8 mouse cellular contexts compared by ENCODE assay signal in genomic region chr11:60115024-60115538, GRCm38 (mm10). TPM values are rescaled to one million over a fixed set of nuclear protein-coding genes. Genes with fewer than 3 reads are reported as not detected.
DNase-seq lines count a peak whose midpoint lies in the region; ATAC-seq and TF ChIP-seq lines count a peak whose summit lies in the region.

No protein-coding gene starts in this region.

- peak; percentile 88 for ATAC-seq in CD4-positive, CD25-positive, alpha-beta regulatory T cell, adult 4 months
- peak; percentile 94 for ATAC-seq in erythroid progenitor cell, adult 5-6 weeks (replicated peaks; ENCODE audit: low FRiP score, poor library complexity, severe bottlenecking)
- ATAC-seq in heart, embryonic 12.5 days (ENCODE audit: insufficient number of reproducible peaks, low FRiP score) = peak; percentile 96
- peak; percentile 93 for ATAC-seq in kidney, postnatal 0 days (replicated peaks; ENCODE audit: low FRiP score, low read depth)
- ATAC-seq in liver, embryonic 13.5 days (ENCODE audit: low read depth) = peak; percentile 94
- ATAC-seq in stomach, embryonic 14.5 days (ENCODE audit: insufficient number of reproducible peaks, insufficient read depth, low FRiP score, low read depth) = peak; percentile 91

- no peaks in the 10 kb centered on the region for H3K9me3 ChIP-seq in heart, embryonic 12.5 days (replicated peaks)
- no peaks in the 10 kb centered on the region for H3K9me3 ChIP-seq in kidney, postnatal 0 days (replicated peaks; ENCODE audit: low read length)
- H3K9me3 ChIP-seq in liver, embryonic 13.5 days (replicated peaks) = no peaks in the 10 kb centered on the region
- H3K9me3 ChIP-seq in stomach, embryonic 14.5 days (ENCODE audit: control insufficient read depth, low read depth, low read length) = no peaks in the 10 kb centered on the region

- WGBS in heart, embryonic 12.5 days = under 1% methylated on average over 38 of the region's 43 CpGs
- WGBS in kidney, postnatal 0 days = under 1% methylated on average over 29 of the region's 43 CpGs
- WGBS in liver, embryonic 13.5 days (ENCODE audit: insufficient replicate concordance) = 0% methylated on average over 37 of the region's 43 CpGs
- under 1% methylated on average over 42 of the region's 43 CpGs for WGBS in stomach, embryonic 14.5 days

- H3K27ac ChIP-seq in brown adipose tissue, adult 24 weeks (replicated peaks; ENCODE audit: low read depth, low read length) = peak overlapping the region; percentile 94
- peak overlapping the region; percentile 98 for H3K27ac ChIP-seq in heart, embryonic 12.5 days (ENCODE audit: poor library complexity, severe bottlenecking)
- peak overlapping the region; percentile 95 for H3K27ac ChIP-seq in kidney, postnatal 0 days
- H3K27ac ChIP-seq in liver, embryonic 13.5 days = peak overlapping the region; percentile 93
- H3K27ac ChIP-seq in stomach, embryonic 14.5 days (ENCODE audit: low read length) = peak overlapping the region; percentile 98

- H3K4me2 ChIP-seq in heart, embryonic 12.5 days = peak overlapping the region; percentile 90
- peak overlapping the region; percentile 76 for H3K4me2 ChIP-seq in kidney, postnatal 0 days (ENCODE audit: low read length)
- H3K4me2 ChIP-seq in liver, embryonic 13.5 days = peak overlapping the region; percentile 94
- peak overlapping the region; percentile 78 for H3K4me2 ChIP-seq in stomach, embryonic 14.5 days (replicated peaks; ENCODE audit: low read depth, low read length)

- H3K36me3 ChIP-seq in heart, embryonic 12.5 days = no peaks in the 10 kb centered on the region
- H3K36me3 ChIP-seq in kidney, postnatal 0 days (ENCODE audit: insufficient read depth, low read length) = no peaks in the 10 kb centered on the region
- H3K36me3 ChIP-seq in liver, embryonic 13.5 days = no peaks in the 10 kb centered on the region
- no peaks in the 10 kb centered on the region for H3K36me3 ChIP-seq in stomach, embryonic 14.5 days (ENCODE audit: control insufficient read depth, insufficient read depth, low read length)

- H3K4me3 ChIP-seq in brown adipose tissue, adult 24 weeks (ENCODE audit: insufficient read depth, low read depth, low read length) = peak overlapping the region; percentile 74
- H3K4me3 ChIP-seq in heart, embryonic 12.5 days = peak overlapping the region; percentile 58
- H3K4me3 ChIP-seq in kidney, postnatal 0 days (replicated peaks; ENCODE audit: low read depth, low read length) = peak overlapping the region; percentile 41
- H3K4me3 ChIP-seq in liver, embryonic 13.5 days (replicated peaks) = peak overlapping the region; percentile 67
- peak overlapping the region; percentile 40 for H3K4me3 ChIP-seq in stomach, embryonic 14.5 days (ENCODE audit: low read depth, low read length)

- no peaks in the 10 kb centered on the region for H3K27me3 ChIP-seq in heart, embryonic 12.5 days (replicated peaks)
- no peaks in the 10 kb centered on the region for H3K27me3 ChIP-seq in kidney, postnatal 0 days (ENCODE audit: insufficient read depth, low read length)
- H3K27me3 ChIP-seq in liver, embryonic 13.5 days = no peaks in the 10 kb centered on the region
- H3K27me3 ChIP-seq in stomach, embryonic 14.5 days (ENCODE audit: control insufficient read depth, insufficient read depth, low read length) = no peaks in the 10 kb centered on the region

- DNase-seq in kidney, postnatal 0 days (ENCODE audit: low spot score) = peak; percentile 97
- DNase-seq in liver, embryonic 13.5 days = peak; percentile 96
- DNase-seq in natural killer cell, adult 2 months (ENCODE audit: low spot score in 2 of 2) = peak; percentile 93 to 94

- peaks cover 25% of the 10 kb centered on the region for H3K4me1 ChIP-seq in brown adipose tissue, adult 24 weeks (ENCODE audit: control insufficient read depth, insufficient read depth, insufficient read length, low read length)
- peaks cover 93% of the 10 kb centered on the region for H3K4me1 ChIP-seq in heart, embryonic 12.5 days (replicated peaks)
- H3K4me1 ChIP-seq in kidney, postnatal 0 days (replicated peaks; ENCODE audit: insufficient read depth, low read length) = peaks cover 48% of the 10 kb centered on the region
- peaks cover 81% of the 10 kb centered on the region for H3K4me1 ChIP-seq in liver, embryonic 13.5 days (replicated peaks)
- H3K4me1 ChIP-seq in stomach, embryonic 14.5 days (ENCODE audit: control insufficient read depth, insufficient read depth, low read length) = peaks cover 52% of the 10 kb centered on the region

- H3K9ac ChIP-seq in heart, embryonic 12.5 days = peak overlapping the region; percentile 80
- peak overlapping the region; percentile 53 for H3K9ac ChIP-seq in kidney, postnatal 0 days (ENCODE audit: low read depth, low read length)
- H3K9ac ChIP-seq in liver, embryonic 13.5 days = peak overlapping the region; percentile 84
- H3K9ac ChIP-seq in stomach, embryonic 14.5 days (replicated peaks; ENCODE audit: low read depth, low read length) = peak overlapping the region; percentile 45; the same call in 1 of the 2 replicates

- TF ChIP-seq CTCF in kidney, postnatal 0 days (IDR thresholded peaks at IDR 0.05; ENCODE audit: low read depth) = no peak

RNA-seq across cellular contexts. Expression of gene Rai1, which starts 10.3 kb away (rescaled TPM):
- polyA plus RNA-seq in CD4-positive, CD25-positive, alpha-beta regulatory T cell, adult 4 months (2017; shearing (Covaris generic)) = 1 to 10 TPM; 8.4 to 8.9 TPM
- polyA plus RNA-seq in brown adipose tissue, adult 24 weeks (2012; ENCODE audit: insufficient read depth, insufficient read length, missing spikeins) = 11.7 and 13.7 TPM in 2 replicates
- total RNA-seq in erythroid progenitor cell, adult 5-6 weeks (2015; ENCODE audit: low replicate concordance) = 5.8 and 7.1 TPM in 2 replicates
- 0.77 and 3.0 TPM in 2 replicates for total RNA-seq in erythroid progenitor cell, adult 5-6 weeks (2017; ENCODE audit: low replicate concordance)
- 22.2 and 29.9 TPM in 2 replicates for polyA plus RNA-seq in heart, embryonic 12.5 days (2016; fragmentation: Nextera tagmentation; extraction: Ambion mirVana)
- polyA plus RNA-seq in kidney, postnatal 0 days (2015; fragmentation: Nextera tagmentation; extraction: Ambion mirVana) = 14.6 and 15.2 TPM in 2 replicates
- 5.1 and 5.7 TPM in 2 replicates for polyA plus RNA-seq in liver, embryonic 13.5 days (2015; fragmentation: Nextera tagmentation; extraction: Ambion mirVana)
- polyA plus RNA-seq in stomach, embryonic 14.5 days (2014; fragmentation: Nextera tagmentation; extraction: Ambion mirVana) = 29.1 and 30.6 TPM in 2 replicates

Comparison
In these comparisons a context has a peak if more than half of its experiments do, and no peak if none do; other contexts are left out.
1. Peak in every context shown above with its lines: DNase-seq, ATAC-seq, H3K4me3 ChIP-seq and H3K27ac ChIP-seq.